Mouse (Mus musculus) kidney, adult 18-20 months (tissue): ENCODE data around the gene Ppargc1a.

Experiments used
- DNase-seq: peaks from one replicate; pipeline ENCODE4 v3.0.0; 2021

Ppargc1a gene

DNA sequence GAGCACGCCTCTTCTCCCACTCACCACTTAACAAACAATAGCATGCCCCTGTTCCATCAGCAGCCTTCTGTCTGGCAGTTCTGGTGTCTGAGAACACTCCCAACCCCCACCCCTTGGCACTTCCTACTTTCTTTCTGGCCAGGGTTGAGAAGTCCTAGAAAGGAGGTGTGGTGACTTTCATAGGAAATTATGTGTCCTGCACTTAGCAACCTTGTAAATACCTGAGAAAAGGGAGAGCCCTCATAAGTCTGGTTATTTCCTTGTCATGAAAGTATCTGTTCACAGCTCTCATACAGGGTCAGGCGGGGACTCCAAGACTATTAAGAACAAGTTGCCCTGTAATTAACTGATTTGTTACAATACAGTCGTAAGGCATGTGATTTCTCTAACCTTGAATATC, 161.1 kb downstream of the Ppargc1a start:
- DNase-seq = no peak
